Mouse (Mus musculus): Measurements from ENCODE around the gene Trim62. TPM values are rescaled to one million over a fixed set of nuclear protein-coding genes. Genes with fewer than 3 reads are reported as not detected.

Trim62 gene
- polyA plus RNA-seq, 2 experiments: 9.2 TPM

DNA sequence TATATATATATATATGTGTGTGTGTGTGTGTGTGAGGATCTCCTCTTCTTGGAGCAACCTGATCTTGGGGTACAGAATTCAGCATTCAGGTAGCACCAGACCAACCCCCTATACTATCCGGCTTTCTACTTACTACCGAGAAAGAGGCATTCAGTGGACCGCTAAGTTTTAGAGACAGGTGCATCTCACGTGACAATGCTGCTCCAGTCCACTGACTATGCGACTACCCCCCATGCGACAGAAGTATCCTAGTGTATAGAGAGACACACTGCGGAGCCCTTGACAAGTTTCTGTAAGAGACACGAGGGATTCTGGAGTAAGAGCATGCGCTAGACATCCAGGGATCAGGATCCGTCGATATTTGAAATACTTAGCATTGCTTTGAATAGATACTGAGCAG, 7.9 kb upstream of the Trim62 start:
- DNase-seq (ENCODE audit: low spot score) (no peak), ATAC-seq (ENCODE audit: low FRiP score, low read depth) (no peak)
- Histone ChIP-seq H3K9me3 (ENCODE audit: control insufficient read depth, low read length) (no peaks in the 10 kb centered on the region), H3K27ac (replicated peaks; ENCODE audit: low read depth, low read length) (no peak overlapping the region), H3K4me1 (ENCODE audit: control insufficient read depth, insufficient read depth, low read length) (peaks cover 28% of the 10 kb centered on the region), H3K9ac (ENCODE audit: low read depth, low read length, severe bottlenecking) (no peak overlapping the region), H3K4me2 (replicated peaks; ENCODE audit: low read depth, low read length, severe bottlenecking) (no peak overlapping the region), H3K4me3 (replicated peaks; ENCODE audit: low read length) (no peak overlapping the region), H3K27me3 (ENCODE audit: control insufficient read depth, insufficient read depth, low read length) (no peaks in the 10 kb centered on the region), H3K36me3 (ENCODE audit: control insufficient read depth, insufficient read depth, low read length) (no peaks in the 10 kb centered on the region)
- 95% methylated on average over 11 of the region's 11 CpGs for WGBS
- TF ChIP-seq POLR2A (IDR thresholded peaks at IDR 0.05; ENCODE audit: borderline replicate concordance, extremely low read depth, insufficient read depth, insufficient read length): no peak

- H3K9me3 ChIP-seq (ENCODE audit: control insufficient read depth, low read length): no peaks in the 10 kb centered on the region
- H3K9ac ChIP-seq (ENCODE audit: low read depth, low read length, severe bottlenecking): no peak overlapping the region
- peaks cover 28% of the 10 kb centered on the region for H3K4me1 ChIP-seq (ENCODE audit: control insufficient read depth, insufficient read depth, low read length)
- 9% methylated on average over 6 of the region's 6 CpGs for WGBS
- H3K27ac ChIP-seq (replicated peaks; ENCODE audit: low read depth, low read length): peak overlapping the region; percentile 38; the same call in 1 of the 2 replicates
- ATAC-seq (ENCODE audit: low FRiP score, low read depth) (no peak), DNase-seq (ENCODE audit: low spot score) (no peak)
- no peaks in the 10 kb centered on the region for H3K36me3 ChIP-seq (ENCODE audit: control insufficient read depth, insufficient read depth, low read length)
- H3K27me3 ChIP-seq (ENCODE audit: control insufficient read depth, insufficient read depth, low read length): no peaks in the 10 kb centered on the region
- H3K4me3 ChIP-seq (replicated peaks; ENCODE audit: low read length): no peak overlapping the region
- no peak for TF ChIP-seq POLR2A (IDR thresholded peaks at IDR 0.05; ENCODE audit: borderline replicate concordance, extremely low read depth, insufficient read depth, insufficient read length)
- H3K4me2 ChIP-seq (replicated peaks; ENCODE audit: low read depth, low read length, severe bottlenecking): no peak overlapping the region
These were observed 5.9 kb upstream of the Trim62 start for GRCm38 (mm10) chr4:128877520-128877919.

DNA sequence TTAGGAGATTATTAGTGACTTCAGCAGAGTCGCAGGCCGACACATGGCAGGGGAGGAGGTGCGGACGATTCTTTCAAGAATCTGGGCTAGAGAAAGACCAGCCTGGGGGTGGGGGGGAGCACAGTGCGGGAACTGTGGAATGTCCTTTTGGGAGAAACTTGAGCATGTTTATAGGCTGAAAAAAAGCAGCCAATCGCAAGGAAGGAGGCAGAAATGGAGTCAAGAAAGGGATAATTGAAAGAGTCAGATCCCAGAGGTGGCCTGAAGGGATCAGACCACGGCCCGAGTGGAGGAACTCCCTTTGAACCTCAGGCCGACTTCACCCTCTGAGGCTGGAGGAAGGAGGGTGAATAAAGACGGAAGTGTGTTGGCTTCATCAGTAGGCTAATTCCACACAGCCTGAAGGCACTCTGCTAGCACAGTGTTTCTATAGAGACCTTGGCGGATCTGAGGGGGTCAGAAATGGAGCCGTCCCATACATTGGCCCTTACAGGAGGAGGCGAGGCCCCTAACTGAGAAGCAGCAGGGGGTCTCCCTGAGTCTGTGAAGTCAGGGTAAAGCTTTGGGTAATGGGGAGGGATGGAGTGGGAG, 4.4 kb upstream of the Trim62 start:
- ATAC-seq (ENCODE audit: low FRiP score, low read depth) (peak; percentile 69; the same call in 1 of the 2 replicates), DNase-seq (ENCODE audit: low spot score) (peak; percentile 45)
- Histone ChIP-seq H3K4me3 (replicated peaks; ENCODE audit: low read length) (no peak overlapping the region), H3K36me3 (ENCODE audit: control insufficient read depth, insufficient read depth, low read length) (no peaks in the 10 kb centered on the region), H3K4me2 (replicated peaks; ENCODE audit: low read depth, low read length, severe bottlenecking) (peak overlapping the region; percentile 29), H3K27ac (replicated peaks; ENCODE audit: low read depth, low read length) (peak overlapping the region; percentile 33), H3K27me3 (ENCODE audit: control insufficient read depth, insufficient read depth, low read length) (no peaks in the 10 kb centered on the region), H3K9ac (ENCODE audit: low read depth, low read length, severe bottlenecking) (no peak overlapping the region), H3K9me3 (ENCODE audit: control insufficient read depth, low read length) (no peaks in the 10 kb centered on the region), H3K4me1 (ENCODE audit: control insufficient read depth, insufficient read depth, low read length) (peaks cover 27% of the 10 kb centered on the region)
- TF ChIP-seq POLR2A (IDR thresholded peaks at IDR 0.05; ENCODE audit: borderline replicate concordance, extremely low read depth, insufficient read depth, insufficient read length): no peak
- 4% methylated on average over 13 of the region's 13 CpGs for WGBS

GRCm38 (mm10) chr4:128883801-128884710, 676 bp downstream of the Trim62 start:
- Histone ChIP-seq H3K4me1 (ENCODE audit: control insufficient read depth, insufficient read depth, low read length) (peaks cover 15% of the 10 kb centered on the region), H3K27me3 (ENCODE audit: control insufficient read depth, insufficient read depth, low read length) (no peaks in the 10 kb centered on the region), H3K4me3 (replicated peaks; ENCODE audit: low read length) (peak overlapping the region; percentile 69), H3K36me3 (ENCODE audit: control insufficient read depth, insufficient read depth, low read length) (0 out of 2 replicates have a peak, but pooled peaks cover 3% of the 10 kb centered on the region), H3K4me2 (replicated peaks; ENCODE audit: low read depth, low read length, severe bottlenecking) (peak overlapping the region; percentile 96), H3K9me3 (ENCODE audit: control insufficient read depth, low read length) (no peaks in the 10 kb centered on the region), H3K27ac (replicated peaks; ENCODE audit: low read depth, low read length) (0 out of 2 replicates have a peak overlapping the region, but pooled peaks have one; percentile 20), H3K9ac (ENCODE audit: low read depth, low read length, severe bottlenecking) (peak overlapping the region; percentile 55)
- DNase-seq (ENCODE audit: low spot score) (no peak), ATAC-seq (ENCODE audit: low FRiP score, low read depth) (peak; percentile 24)
- no peak for TF ChIP-seq POLR2A (IDR thresholded peaks at IDR 0.05; ENCODE audit: borderline replicate concordance, extremely low read depth, insufficient read depth, insufficient read length)
- under 1% methylated on average over 76 of the region's 94 CpGs for WGBS

- WGBS: 43% methylated on average over 5 of the region's 5 CpGs
- no peak for TF ChIP-seq POLR2A (IDR thresholded peaks at IDR 0.05; ENCODE audit: borderline replicate concordance, extremely low read depth, insufficient read depth, insufficient read length)
- peaks cover 9% of the 10 kb centered on the region for H3K4me1 ChIP-seq (ENCODE audit: control insufficient read depth, insufficient read depth, low read length)
- no peak overlapping the region for H3K27ac ChIP-seq (replicated peaks; ENCODE audit: low read depth, low read length)
- H3K4me2 ChIP-seq (replicated peaks; ENCODE audit: low read depth, low read length, severe bottlenecking): peak overlapping the region; percentile 96
- ATAC-seq (ENCODE audit: low FRiP score, low read depth): no peak
- H3K4me3 ChIP-seq (replicated peaks; ENCODE audit: low read length): peak overlapping the region; percentile 69
- no peak overlapping the region for H3K9ac ChIP-seq (ENCODE audit: low read depth, low read length, severe bottlenecking)
- H3K9me3 ChIP-seq (ENCODE audit: control insufficient read depth, low read length): no peaks in the 10 kb centered on the region
- 0 out of 2 replicates have a peak, but pooled peaks cover 3% of the 10 kb centered on the region for H3K36me3 ChIP-seq (ENCODE audit: control insufficient read depth, insufficient read depth, low read length)
- H3K27me3 ChIP-seq (ENCODE audit: control insufficient read depth, insufficient read depth, low read length): no peaks in the 10 kb centered on the region
- DNase-seq (ENCODE audit: low spot score): no peak
These were observed 1.3 kb downstream of the Trim62 start for GRCm38 (mm10) chr4:128884711-128885095.

All from limb, embryonic 14.5 days (tissue).